Mouse (Mus musculus): ENCODE results near the gene Add1. TPM values are rescaled to one million over a fixed set of nuclear protein-coding genes. Genes with fewer than 3 reads are reported as not detected.
"Not testable (repeated sequence)": the region's sequence is repeated elsewhere in the genome, so short reads cannot be mapped to it uniquely, and the experiment has no call there.

Gene Add1
- polyA plus RNA-seq, 1 experiment from 2014 or later, result 164 TPM

DNA sequence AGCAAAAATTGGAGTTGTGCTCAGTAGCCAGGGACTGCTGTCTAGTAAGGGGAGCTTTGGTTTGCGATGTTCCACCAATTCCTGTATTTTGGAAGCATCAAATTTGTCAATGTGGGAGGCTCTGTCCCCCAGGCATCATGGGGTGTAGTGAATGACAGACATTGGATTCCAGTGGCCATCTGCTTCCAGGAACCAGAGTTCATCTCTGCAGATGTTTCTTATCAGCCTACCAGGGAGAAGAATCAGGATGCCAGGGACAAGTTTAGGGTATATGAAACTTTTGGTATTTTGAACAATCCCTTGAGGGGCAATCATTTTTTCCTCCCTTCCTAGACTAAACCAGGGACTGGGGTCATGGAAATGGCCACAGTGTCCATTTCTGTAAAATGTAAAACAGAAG lies 9.6 kb upstream of the Add1 start:
- Histone ChIP-seq H3K4me2 (no peak overlapping the region), H3K36me3 (peaks cover 44% of the 10 kb centered on the region), H3K9ac (no peak overlapping the region), H3K4me1 (peaks cover 45% of the 10 kb centered on the region), H3K9me3 (replicated peaks) (no peaks in the 10 kb centered on the region), H3K4me3 (no peak overlapping the region), H3K27me3 (replicated peaks) (no peaks in the 10 kb centered on the region), H3K27ac (peak overlapping the region; percentile 86)
- ATAC-seq, result peak; percentile 57; the same call in 1 of the 2 replicates
- WGBS (ENCODE audit: insufficient replicate concordance), result 84% methylated on average over 1 of the region's 1 CpGs

DNA sequence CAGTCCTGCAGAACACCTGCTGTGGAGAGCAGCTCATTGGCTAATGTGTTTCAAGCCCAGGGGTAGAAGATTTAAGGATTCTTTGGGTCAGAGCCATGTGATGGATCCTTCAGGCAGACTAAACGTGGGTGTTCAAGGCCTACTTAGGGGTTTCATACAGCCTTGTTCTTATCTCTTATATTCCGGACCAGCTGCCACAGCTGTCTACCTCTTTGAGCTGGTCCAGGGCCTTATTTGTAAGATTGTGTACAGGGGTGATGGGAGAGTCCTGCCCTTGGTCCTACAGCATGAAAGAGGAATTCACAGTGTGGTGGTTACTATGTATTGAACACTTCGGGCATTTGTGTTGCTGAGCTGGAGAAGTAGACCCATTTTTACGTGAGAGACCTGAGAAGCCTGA lies 9.2 kb upstream of the Add1 start:
- Histone ChIP-seq H3K27ac (peak overlapping the region; percentile 86), H3K27me3 (replicated peaks) (no peaks in the 10 kb centered on the region), H3K9ac (0 out of 2 replicates have a peak overlapping the region, but pooled peaks have one; percentile 60), H3K4me2 (no peak overlapping the region), H3K4me3 (no peak overlapping the region), H3K36me3 (peaks cover 40% of the 10 kb centered on the region), H3K4me1 (peaks cover 45% of the 10 kb centered on the region), H3K9me3 (replicated peaks) (no peaks in the 10 kb centered on the region)
- WGBS (ENCODE audit: insufficient replicate concordance), result 49% methylated on average over 4 of the region's 4 CpGs
- ATAC-seq, result peak; percentile 81

DNA sequence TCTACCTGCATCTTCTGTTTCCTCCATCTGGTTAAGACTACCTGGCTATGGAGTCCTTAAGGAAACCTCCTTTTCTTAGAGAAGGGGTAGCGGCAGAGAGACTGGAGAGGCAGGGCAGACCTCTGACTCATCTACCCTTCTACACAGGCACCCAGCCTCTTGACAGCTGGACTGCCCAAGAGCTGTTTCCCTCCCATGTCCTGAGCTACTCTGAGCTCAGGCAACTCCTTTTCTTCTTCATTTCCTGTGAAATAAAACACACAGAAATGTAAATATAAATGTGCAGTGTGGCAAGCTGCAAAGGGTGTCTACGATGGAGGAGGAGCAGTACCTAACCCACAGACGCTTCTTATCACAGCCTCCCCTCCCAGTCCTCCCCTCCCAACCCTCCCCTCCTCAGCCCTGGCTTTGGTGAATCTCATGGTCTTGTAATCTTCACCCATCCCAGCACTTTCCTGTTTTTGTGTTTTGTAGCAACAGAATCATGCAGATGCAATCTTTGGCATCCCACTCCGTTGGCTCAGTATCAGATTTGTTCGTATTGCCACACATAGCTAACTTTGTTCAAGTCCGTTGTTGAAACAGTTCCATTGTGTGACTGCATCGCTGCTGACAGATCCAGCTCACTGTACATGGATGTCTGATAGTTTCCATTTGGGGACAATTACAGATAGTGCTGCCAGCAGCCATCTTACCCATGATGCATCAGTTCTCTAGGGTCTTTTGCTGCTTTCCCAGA lies 7.8 kb upstream of the Add1 start:
- Histone ChIP-seq H3K36me3 (peaks cover 25% of the 10 kb centered on the region), H3K9ac (peak overlapping the region; percentile 60), H3K27ac (peak overlapping the region; percentile 86), H3K4me2 (peak overlapping the region; percentile 55), H3K27me3 (replicated peaks) (no peaks in the 10 kb centered on the region), H3K4me1 (peaks cover 57% of the 10 kb centered on the region), H3K9me3 (replicated peaks) (no peaks in the 10 kb centered on the region), H3K4me3 (0 out of 2 replicates have a peak overlapping the region, but pooled peaks have one; percentile 15)
- ATAC-seq, result peak; percentile 86
- WGBS (ENCODE audit: insufficient replicate concordance), result 20% methylated on average over 7 of the region's 7 CpGs

- Histone ChIP-seq H3K27ac (peak overlapping the region; percentile 89), H3K4me3 (no peak overlapping the region), H3K4me1 (peaks cover 59% of the 10 kb centered on the region), H3K36me3 (0 out of 2 replicates have a peak, but pooled peaks cover 4% of the 10 kb centered on the region), H3K9me3 (replicated peaks) (no peaks in the 10 kb centered on the region), H3K4me2 (peak overlapping the region; percentile 42), H3K27me3 (replicated peaks) (no peaks in the 10 kb centered on the region), H3K9ac (peak overlapping the region; percentile 55)
- whole genome bisulfite sequencing (ENCODE audit: insufficient replicate concordance), result 60% methylated on average over 3 of the region's 3 CpGs
- ATAC-seq, result no peak
Observed at GRCm38 (mm10) chr5:34571551-34571950, 1.9 kb upstream of the Add1 start.

DNA sequence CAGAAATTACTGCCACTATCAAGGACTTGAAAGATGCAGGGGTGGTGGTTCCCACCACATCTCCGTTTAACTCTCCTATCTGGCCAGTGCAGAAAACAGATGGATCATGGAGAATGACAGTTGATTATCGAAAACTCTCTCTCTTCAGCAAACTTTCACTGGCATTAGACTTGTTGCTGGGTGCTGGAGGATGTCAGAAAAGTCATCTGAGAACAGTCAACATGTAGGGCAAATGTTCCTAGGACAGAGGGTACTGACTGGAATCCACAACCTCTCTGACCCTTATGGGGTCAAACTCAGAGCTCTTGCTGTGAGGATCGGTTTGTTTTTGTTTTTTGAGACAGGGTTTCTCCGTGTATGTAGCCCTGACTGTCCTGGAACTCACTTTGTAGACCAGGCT lies 896 bp upstream of the Add1 start:
- Histone ChIP-seq H3K27ac (peak overlapping the region; percentile 97), H3K4me3 (peak overlapping the region; percentile 94), H3K4me2 (peak overlapping the region; percentile 88), H3K36me3 (peaks cover 13% of the 10 kb centered on the region), H3K9ac (peak overlapping the region; percentile 97), H3K4me1 (peaks cover 62% of the 10 kb centered on the region)
- not testable (repeated sequence) for ATAC-seq; H3K9me3 ChIP-seq (replicated peaks); H3K27me3 ChIP-seq (replicated peaks)
- 8% methylated on average over 4 of the region's 4 CpGs for WGBS (ENCODE audit: insufficient replicate concordance)

GRCm38 (mm10) chr5:34574721-34575120 lies 1.3 kb downstream of the Add1 start:
- WGBS (ENCODE audit: insufficient replicate concordance), result 14% methylated on average over 10 of the region's 10 CpGs
- peak overlapping the region; percentile 97 for H3K27ac ChIP-seq
- H3K27me3 ChIP-seq (replicated peaks), result no peaks in the 10 kb centered on the region
- no peak for ATAC-seq
- H3K4me1 ChIP-seq, result peaks cover 79% of the 10 kb centered on the region
- H3K36me3 ChIP-seq, result peaks cover 30% of the 10 kb centered on the region
- peak overlapping the region; percentile 97 for H3K9ac ChIP-seq
- peak overlapping the region; percentile 94 for H3K4me3 ChIP-seq
- peak overlapping the region; percentile 88 for H3K4me2 ChIP-seq
- no peaks in the 10 kb centered on the region for H3K9me3 ChIP-seq (replicated peaks)

DNA sequence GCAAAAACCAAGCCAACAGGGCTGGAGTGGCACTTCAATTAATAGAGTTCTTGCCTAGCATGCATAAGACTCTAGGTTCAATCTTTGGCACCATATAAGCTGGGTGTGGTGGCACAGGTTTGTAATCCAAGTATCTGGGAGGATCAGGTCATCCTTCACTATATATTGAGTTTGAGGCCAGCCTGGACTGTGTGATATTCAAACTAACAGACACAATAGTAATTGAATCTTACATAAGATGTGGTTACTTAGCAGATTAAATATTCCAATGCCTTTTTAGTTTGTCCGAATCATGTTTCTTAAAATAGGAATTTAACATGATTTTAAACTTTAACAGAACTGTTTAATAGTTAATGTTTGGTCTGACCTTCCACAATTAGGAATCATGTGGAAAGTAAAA lies 2.8 kb downstream of the Add1 start:
- no peak for ATAC-seq
- no peaks in the 10 kb centered on the region for H3K9me3 ChIP-seq (replicated peaks)
- no peaks in the 10 kb centered on the region for H3K27me3 ChIP-seq (replicated peaks)
- peak overlapping the region; percentile 94 for H3K4me3 ChIP-seq
- 0 out of 2 replicates have a peak overlapping the region, but pooled peaks have one; percentile 22 for H3K9ac ChIP-seq
- H3K36me3 ChIP-seq, result peaks cover 33% of the 10 kb centered on the region
- H3K27ac ChIP-seq, result peak overlapping the region; percentile 60; the same call in 1 of the 2 replicates
- H3K4me1 ChIP-seq, result peaks cover 77% of the 10 kb centered on the region
- H3K4me2 ChIP-seq, result peak overlapping the region; percentile 88
- WGBS (ENCODE audit: insufficient replicate concordance), result 91% methylated on average over 1 of the region's 1 CpGs

GRCm38 (mm10) chr5:34578038-34578655 lies 4.7 kb downstream of the Add1 start:
- H3K27ac ChIP-seq, result peak overlapping the region; percentile 80
- H3K36me3 ChIP-seq, result peaks cover 33% of the 10 kb centered on the region
- peak overlapping the region; percentile 3; the same call in 1 of the 2 replicates for H3K4me3 ChIP-seq
- H3K9ac ChIP-seq, result peak overlapping the region; percentile 52; the same call in 1 of the 2 replicates
- no peaks in the 10 kb centered on the region for H3K27me3 ChIP-seq (replicated peaks)
- H3K4me2 ChIP-seq, result peak overlapping the region; percentile 31
- no peaks in the 10 kb centered on the region for H3K9me3 ChIP-seq (replicated peaks)
- WGBS (ENCODE audit: insufficient replicate concordance), result 90% methylated on average over 7 of the region's 7 CpGs
- ATAC-seq, result no peak
- peaks cover 80% of the 10 kb centered on the region for H3K4me1 ChIP-seq

DNA sequence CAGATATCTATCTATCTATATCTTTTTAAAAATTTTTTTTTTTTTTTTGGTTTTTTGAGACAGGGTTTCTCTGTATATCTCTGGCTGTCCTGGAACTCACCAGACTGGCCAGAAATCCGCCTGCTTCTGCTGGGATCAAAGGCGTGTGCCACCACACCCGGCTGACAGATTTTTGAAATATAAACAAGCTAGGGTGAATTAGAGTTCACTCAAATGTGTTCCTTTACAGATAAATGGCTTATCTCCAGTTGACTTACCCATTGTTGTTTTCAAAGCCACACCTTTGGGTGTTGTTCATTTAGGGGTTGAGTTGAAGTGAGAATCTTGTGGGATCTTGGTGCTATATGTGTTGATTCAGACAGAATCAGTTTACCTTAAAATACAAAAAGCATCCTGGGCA lies 5.9 kb downstream of the Add1 start:
- Histone ChIP-seq H3K4me1 (peaks cover 92% of the 10 kb centered on the region), H3K27ac (peak overlapping the region; percentile 61)

GRCm38 (mm10) chr5:34581671-34582313 lies 8.3 kb downstream of the Add1 start:
- peaks cover 49% of the 10 kb centered on the region for H3K36me3 ChIP-seq
- WGBS (ENCODE audit: insufficient replicate concordance), result 9% methylated on average over 10 of the region's 10 CpGs
- ATAC-seq, result peak; percentile 96
- peak overlapping the region; percentile 49 for H3K4me3 ChIP-seq
- peak overlapping the region; percentile 60 for H3K9ac ChIP-seq
- H3K27ac ChIP-seq, result peak overlapping the region; percentile 99
- peak overlapping the region; percentile 76 for H3K4me2 ChIP-seq
- peaks cover 90% of the 10 kb centered on the region for H3K4me1 ChIP-seq
- H3K9me3 ChIP-seq (replicated peaks); H3K27me3 ChIP-seq (replicated peaks): not testable (repeated sequence)

More for the DNA sequence above, 5.9 kb downstream of the Add1 start:
- WGBS (ENCODE audit: insufficient replicate concordance), result 17% methylated on average over 3 of the region's 3 CpGs
- H3K9ac ChIP-seq, result no peak overlapping the region
- H3K4me3 ChIP-seq, result no peak overlapping the region
- H3K9me3 ChIP-seq (replicated peaks), result no peaks in the 10 kb centered on the region
- peak overlapping the region; percentile 17 for H3K4me2 ChIP-seq
- no peaks in the 10 kb centered on the region for H3K27me3 ChIP-seq (replicated peaks)
- peaks cover 44% of the 10 kb centered on the region for H3K36me3 ChIP-seq
- ATAC-seq, result no peak

GRCm38 (mm10) chr5:34582314-34582675 lies 8.8 kb downstream of the Add1 start:
- peak overlapping the region; percentile 49 for H3K4me3 ChIP-seq

DNA sequence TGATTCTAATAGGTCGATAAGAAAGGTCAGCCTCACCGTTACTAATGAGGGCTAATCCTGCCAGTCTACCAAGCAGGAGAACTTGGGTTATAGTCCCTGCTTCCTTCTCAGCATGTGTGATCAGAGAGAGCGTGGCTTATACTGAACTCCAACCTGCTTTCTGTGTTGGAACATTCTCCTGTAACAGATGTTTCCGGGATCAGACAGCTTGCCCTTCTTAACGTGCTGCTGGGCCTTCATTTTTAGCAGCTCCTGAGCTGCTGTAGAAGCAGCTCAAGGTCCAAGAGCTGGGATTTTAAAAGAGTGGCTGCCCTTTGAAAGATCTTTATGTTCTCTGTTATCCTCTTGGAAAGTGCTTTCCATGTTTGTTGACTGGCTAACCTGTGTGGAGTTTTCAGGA lies 11.8 kb downstream of the Add1 start:
- H3K27ac ChIP-seq, result peak overlapping the region; percentile 3; the same call in 1 of the 2 replicates
- 75% methylated on average over 5 of the region's 5 CpGs for WGBS (ENCODE audit: insufficient replicate concordance)
- H3K4me1 ChIP-seq, result peaks cover 90% of the 10 kb centered on the region
- no peak overlapping the region for H3K4me3 ChIP-seq
- H3K27me3 ChIP-seq (replicated peaks), result no peaks in the 10 kb centered on the region
- no peak for ATAC-seq
- H3K9ac ChIP-seq, result no peak overlapping the region
- peaks cover 36% of the 10 kb centered on the region for H3K36me3 ChIP-seq
- H3K9me3 ChIP-seq (replicated peaks), result no peaks in the 10 kb centered on the region
- no peak overlapping the region for H3K4me2 ChIP-seq

More at GRCm38 (mm10) chr5:34582314-34582675, 8.8 kb downstream of the Add1 start:
- Histone ChIP-seq H3K9me3 (replicated peaks) (no peaks in the 10 kb centered on the region), H3K27ac (peak overlapping the region; percentile 99), H3K4me1 (peaks cover 89% of the 10 kb centered on the region), H3K9ac (peak overlapping the region; percentile 60), H3K4me2 (peak overlapping the region; percentile 76), H3K27me3 (replicated peaks) (no peaks in the 10 kb centered on the region), H3K36me3 (peaks cover 44% of the 10 kb centered on the region)
- peak; percentile 82 for ATAC-seq
- WGBS (ENCODE audit: insufficient replicate concordance), result 16% methylated on average over 5 of the region's 5 CpGs

All from liver, embryonic 12.5 days (tissue).